Mouse (Mus musculus): ENCODE data around the gene Hspb1. TPM values are rescaled to one million over a fixed set of nuclear protein-coding genes. Genes with fewer than 3 reads are reported as not detected.

Hspb1 gene
- total and polyA plus RNA-seq, 2 experiments: 19.5 to 24.3 TPM

DNA sequence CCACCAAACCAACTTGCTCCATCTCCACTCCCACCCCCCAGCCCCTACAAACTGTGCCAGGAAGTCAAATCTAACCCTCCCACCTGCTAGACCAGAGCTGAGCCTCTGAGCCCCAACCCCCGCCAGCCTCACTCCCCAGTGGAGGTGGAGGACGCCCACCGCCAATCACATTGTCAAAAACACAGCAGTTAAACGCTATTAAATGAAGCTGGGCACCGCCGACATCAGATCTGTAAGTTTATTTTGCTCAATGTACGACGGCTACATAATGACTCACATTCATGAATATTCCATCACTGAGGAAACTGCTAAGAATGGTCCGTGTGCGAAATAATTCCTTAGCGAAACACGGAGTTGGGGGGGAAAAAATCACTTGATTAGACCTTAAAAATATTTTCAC lies 20.5 kb downstream of the Hspb1 start:
- Histone ChIP-seq H3K36me3 (ENCODE audit: control insufficient read depth, insufficient read depth, low read length) (peaks cover 5% of the 10 kb centered on the region; the same call in 1 of the 2 replicates), H3K27me3 (ENCODE audit: control insufficient read depth, insufficient read depth, low read length) (no peaks in the 10 kb centered on the region), H3K79me2 (ENCODE audit: control insufficient read depth, insufficient read depth, low read length) (peaks cover 8% of the 10 kb centered on the region; the same call in 1 of the 2 replicates), H3K27ac (replicated peaks; ENCODE audit: insufficient read depth, low read depth, low read length) (peak overlapping the region; percentile 95), H3K4me3 (ENCODE audit: insufficient read depth, low read depth, low read length) (no peak overlapping the region), H3K4me1 (ENCODE audit: control insufficient read depth, insufficient read depth, low read length) (peaks cover 38% of the 10 kb centered on the region), H3K9ac (ENCODE audit: low read depth, low read length) (no peak overlapping the region)
- TF ChIP-seq POLR2A (IDR thresholded peaks at IDR 0.05; ENCODE audit: extremely low read depth, insufficient read depth, low read length): no peak
- TF ChIP-seq CTCF (IDR thresholded peaks at IDR 0.05; ENCODE audit: low read depth, low read length): no peak
- DNase-seq (ENCODE audit: extremely low read depth, low read depth, low spot score): no peak
- 81% methylated on average over 12 of the region's 12 CpGs for whole genome bisulfite sequencing

DNA sequence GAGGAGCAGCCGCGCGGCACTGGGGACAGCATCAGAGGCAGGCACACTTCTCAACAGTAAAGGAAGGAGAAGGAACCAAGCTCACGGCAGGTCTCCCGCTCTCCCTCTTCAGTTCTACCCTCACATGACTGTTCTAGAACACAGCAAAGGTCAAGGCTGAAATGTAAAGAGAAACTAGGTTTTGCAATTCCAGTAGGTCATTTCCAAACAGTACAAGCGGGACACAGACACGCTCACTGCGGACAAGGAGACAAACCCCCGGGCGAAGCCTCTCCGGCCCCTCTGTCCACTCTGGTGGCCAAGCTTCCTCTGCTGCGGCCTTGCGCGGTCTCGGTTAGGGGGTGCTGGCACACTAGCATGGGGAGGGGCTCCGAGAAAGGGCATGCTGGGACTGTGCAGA lies 21.3 kb downstream of the Hspb1 start:
- no peak for TF ChIP-seq CTCF (IDR thresholded peaks at IDR 0.05; ENCODE audit: low read depth, low read length)
- TF ChIP-seq POLR2A (IDR thresholded peaks at IDR 0.05; ENCODE audit: extremely low read depth, insufficient read depth, low read length): no peak
- Histone ChIP-seq H3K4me1 (ENCODE audit: control insufficient read depth, insufficient read depth, low read length) (peaks cover 40% of the 10 kb centered on the region), H3K4me3 (ENCODE audit: insufficient read depth, low read depth, low read length) (no peak overlapping the region), H3K27ac (replicated peaks; ENCODE audit: insufficient read depth, low read depth, low read length) (peak overlapping the region; percentile 81), H3K36me3 (ENCODE audit: control insufficient read depth, insufficient read depth, low read length) (peaks cover 5% of the 10 kb centered on the region; the same call in 1 of the 2 replicates), H3K27me3 (ENCODE audit: control insufficient read depth, insufficient read depth, low read length) (no peaks in the 10 kb centered on the region), H3K79me2 (ENCODE audit: control insufficient read depth, insufficient read depth, low read length) (peaks cover 8% of the 10 kb centered on the region; the same call in 1 of the 2 replicates), H3K9ac (ENCODE audit: low read depth, low read length) (peak overlapping the region; percentile 39)
- WGBS: 50% methylated on average over 16 of the region's 16 CpGs
- peak; percentile 61 for DNase-seq (ENCODE audit: extremely low read depth, low read depth, low spot score)

- H3K27ac ChIP-seq (replicated peaks; ENCODE audit: insufficient read depth, low read depth, low read length): peak overlapping the region; percentile 81; the same call in 1 of the 2 replicates
- peaks cover 8% of the 10 kb centered on the region; the same call in 1 of the 2 replicates for H3K79me2 ChIP-seq (ENCODE audit: control insufficient read depth, insufficient read depth, low read length)
- peaks cover 5% of the 10 kb centered on the region; the same call in 1 of the 2 replicates for H3K36me3 ChIP-seq (ENCODE audit: control insufficient read depth, insufficient read depth, low read length)
- no peak overlapping the region for H3K4me3 ChIP-seq (ENCODE audit: insufficient read depth, low read depth, low read length)
- peak; percentile 43 for DNase-seq (ENCODE audit: extremely low read depth, low read depth, low spot score)
- H3K9ac ChIP-seq (ENCODE audit: low read depth, low read length): no peak overlapping the region
- WGBS: 64% methylated on average over 10 of the region's 10 CpGs
- peaks cover 43% of the 10 kb centered on the region for H3K4me1 ChIP-seq (ENCODE audit: control insufficient read depth, insufficient read depth, low read length)
- no peaks in the 10 kb centered on the region for H3K27me3 ChIP-seq (ENCODE audit: control insufficient read depth, insufficient read depth, low read length)
- no peak for TF ChIP-seq CTCF (IDR thresholded peaks at IDR 0.05; ENCODE audit: low read depth, low read length)
- TF ChIP-seq POLR2A (IDR thresholded peaks at IDR 0.05; ENCODE audit: extremely low read depth, insufficient read depth, low read length): no peak
These were observed 21.9 kb downstream of the Hspb1 start for GRCm38 (mm10) chr5:135909646-135910045.

- 90% methylated on average over 25 of the region's 25 CpGs for WGBS
These were observed 23.1 kb downstream of the Hspb1 start for GRCm38 (mm10) chr5:135910813-135911212.

GRCm38 (mm10) chr5:135911633-135912220 lies 24.0 kb downstream of the Hspb1 start:
- Histone ChIP-seq H3K79me2 (ENCODE audit: control insufficient read depth, insufficient read depth, low read length) (peaks cover 13% of the 10 kb centered on the region; the same call in 1 of the 2 replicates), H3K27ac (replicated peaks; ENCODE audit: insufficient read depth, low read depth, low read length) (no peak overlapping the region), H3K27me3 (ENCODE audit: control insufficient read depth, insufficient read depth, low read length) (no peaks in the 10 kb centered on the region), H3K36me3 (ENCODE audit: control insufficient read depth, insufficient read depth, low read length) (peaks cover 5% of the 10 kb centered on the region; the same call in 1 of the 2 replicates), H3K4me3 (ENCODE audit: insufficient read depth, low read depth, low read length) (no peak overlapping the region), H3K9ac (ENCODE audit: low read depth, low read length) (no peak overlapping the region), H3K4me1 (ENCODE audit: control insufficient read depth, insufficient read depth, low read length) (peaks cover 50% of the 10 kb centered on the region)
- no peak for TF ChIP-seq POLR2A (IDR thresholded peaks at IDR 0.05; ENCODE audit: extremely low read depth, insufficient read depth, low read length)
- TF ChIP-seq CTCF (IDR thresholded peaks at IDR 0.05; ENCODE audit: low read depth, low read length): no peak
- DNase-seq (ENCODE audit: extremely low read depth, low read depth, low spot score): no peak
- 85% methylated on average over 11 of the region's 11 CpGs for WGBS

More at GRCm38 (mm10) chr5:135910813-135911212, 23.1 kb downstream of the Hspb1 start:
- peaks cover 5% of the 10 kb centered on the region; the same call in 1 of the 2 replicates for H3K36me3 ChIP-seq (ENCODE audit: control insufficient read depth, insufficient read depth, low read length)
- peaks cover 12% of the 10 kb centered on the region; the same call in 1 of the 2 replicates for H3K79me2 ChIP-seq (ENCODE audit: control insufficient read depth, insufficient read depth, low read length)
- H3K9ac ChIP-seq (ENCODE audit: low read depth, low read length): no peak overlapping the region
- H3K4me1 ChIP-seq (ENCODE audit: control insufficient read depth, insufficient read depth, low read length): peaks cover 50% of the 10 kb centered on the region
- H3K27ac ChIP-seq (replicated peaks; ENCODE audit: insufficient read depth, low read depth, low read length): no peak overlapping the region
- no peaks in the 10 kb centered on the region for H3K27me3 ChIP-seq (ENCODE audit: control insufficient read depth, insufficient read depth, low read length)
- no peak overlapping the region for H3K4me3 ChIP-seq (ENCODE audit: insufficient read depth, low read depth, low read length)
- TF ChIP-seq CTCF (IDR thresholded peaks at IDR 0.05; ENCODE audit: low read depth, low read length) (no peak), POLR2A (IDR thresholded peaks at IDR 0.05; ENCODE audit: extremely low read depth, insufficient read depth, low read length) (no peak)
- no peak for DNase-seq (ENCODE audit: extremely low read depth, low read depth, low spot score)

DNA sequence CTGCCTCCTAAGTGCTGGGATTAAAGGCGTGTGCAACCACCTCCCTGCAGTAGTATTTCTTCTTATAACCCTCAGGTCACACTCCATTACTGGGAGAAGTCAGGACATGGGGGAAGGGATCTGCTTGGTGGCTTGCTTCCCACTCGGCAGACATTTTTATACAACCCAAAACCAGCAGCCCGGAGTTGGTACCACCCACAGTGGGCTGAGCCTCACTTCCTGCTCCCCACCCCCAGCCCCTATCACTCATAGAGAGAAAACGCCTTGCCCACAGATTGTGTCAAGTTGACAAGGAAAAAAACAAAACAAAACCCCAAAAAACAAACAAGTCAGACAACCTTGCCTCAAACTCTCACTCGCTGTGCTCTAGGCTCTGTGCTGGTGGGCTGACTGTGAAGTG lies 25.5 kb downstream of the Hspb1 start:
- WGBS: 62% methylated on average over 5 of the region's 5 CpGs
- H3K27me3 ChIP-seq (ENCODE audit: control insufficient read depth, insufficient read depth, low read length): no peaks in the 10 kb centered on the region
- H3K27ac ChIP-seq (replicated peaks; ENCODE audit: insufficient read depth, low read depth, low read length): no peak overlapping the region; the same call in 1 of the 2 replicates
- H3K79me2 ChIP-seq (ENCODE audit: control insufficient read depth, insufficient read depth, low read length): peaks cover 16% of the 10 kb centered on the region; the same call in 1 of the 2 replicates
- H3K4me1 ChIP-seq (ENCODE audit: control insufficient read depth, insufficient read depth, low read length): peaks cover 43% of the 10 kb centered on the region
- no peak for DNase-seq (ENCODE audit: extremely low read depth, low read depth, low spot score)
- H3K36me3 ChIP-seq (ENCODE audit: control insufficient read depth, insufficient read depth, low read length): peaks cover 5% of the 10 kb centered on the region; the same call in 1 of the 2 replicates
- no peak overlapping the region for H3K9ac ChIP-seq (ENCODE audit: low read depth, low read length)
- TF ChIP-seq CTCF (IDR thresholded peaks at IDR 0.05; ENCODE audit: low read depth, low read length) (no peak), POLR2A (IDR thresholded peaks at IDR 0.05; ENCODE audit: extremely low read depth, insufficient read depth, low read length) (no peak)
- no peak overlapping the region for H3K4me3 ChIP-seq (ENCODE audit: insufficient read depth, low read depth, low read length)

All from liver, adult 2 months (tissue).